Mouse (Mus musculus) intestine, embryonic 14.5 days (tissue): ENCODE data around the gene Arhgap17. TPM values are rescaled to one million over a fixed set of nuclear protein-coding genes. Genes with fewer than 3 reads are reported as not detected.
A peak's percentile ranks its signal among the peaks of the same experiment; 100 is the strongest.

Source experiments
- ATAC-seq: fragments of 200-750 bp; cut with Nextera tagmentation; replicated peaks from 2 replicates; pipeline ENCODE4 v1.8.0; 2017; ENCODE audit warnings: low read depth, moderate number of reproducible peaks, moderate TSS enrichment, moderate library complexity; ENCODE audit not compliant: low FRiP score, low TSS enrichment
- DNase-seq: peaks from one replicate; pipeline ENCODE4 v3.0.0-alpha.2; 2018; ENCODE audit warnings: low spot score
- H3K27ac ChIP-seq: fragments of 300-500 bp; sonication (generic); 2 replicates; pipeline ENCODE4 v1.5.1; 2014; ENCODE audit warnings: low read depth, mild to moderate bottlenecking, control low read depth
- H3K27me3 ChIP-seq: fragments of 300-500 bp; sonication (generic); replicated peaks from 2 replicates; pipeline ENCODE4 v1.6.1; 2014; ENCODE audit warnings: low read length, control low read depth; ENCODE audit not compliant: control insufficient read depth, insufficient read depth
- H3K36me3 ChIP-seq: fragments of 300-500 bp; sonication (generic); 2 replicates; pipeline ENCODE4 v1.6.1; 2014; ENCODE audit warnings: low read length, control low read depth; ENCODE audit not compliant: control insufficient read depth, insufficient read depth
- H3K4me1 ChIP-seq: fragments of 300-500 bp; sonication (generic); replicated peaks from 2 replicates; pipeline ENCODE4 v1.6.1; 2014; ENCODE audit warnings: low read length, control low read depth, mixed read lengths; ENCODE audit not compliant: control insufficient read depth, insufficient read depth
- H3K4me2 ChIP-seq: fragments of 300-500 bp; sonication (generic); 2 replicates; pipeline ENCODE4 v1.6.1; 2014; ENCODE audit warnings: low read length
- H3K4me3 ChIP-seq: fragments of 300-500 bp; sonication (generic); 2 replicates; pipeline ENCODE4 v1.5.1; 2014; ENCODE audit warnings: low read depth, low read length, control low read depth, mixed read lengths
- H3K9ac ChIP-seq: fragments of 300-500 bp; sonication (generic); 2 replicates; pipeline ENCODE4 v1.6.1; 2014; ENCODE audit warnings: mild to moderate bottlenecking, low read length
- H3K9me3 ChIP-seq: fragments of 300-500 bp; sonication (generic); 2 replicates; pipeline ENCODE4 v1.6.1; 2016; ENCODE audit warnings: low read length, control low read depth; ENCODE audit not compliant: control insufficient read depth
- WGBS: fragments of 180-500 bp; shearing (Covaris S2); extraction: QIAGEN DNeasy Blood & Tissue Kit; methylation state at CpG from one replicate; pipeline ENCODE4 v1.1.7; 2014; 5-methylcytosine and 5-hydroxymethylcytosine counted together
- polyA plus RNA-seq: library from polyadenylated mRNA; unstranded; fragments of >200 nt; fragmentation: Nextera tagmentation; extraction: Ambion mirVana; gene quantifications from 2 replicates; pipeline ENCODE4 v1.2.1, GENCODE M21; 2014

The Arhgap17 gene
- polyA plus RNA-seq, 1 experiment from 2014 or later = 28.9 TPM

- Histone ChIP-seq H3K27ac (no peak overlapping the region), H3K9me3 (no peaks in the 10 kb centered on the region), H3K27me3 (no peaks in the 10 kb centered on the region), H3K36me3 (peaks cover 79% of the 10 kb centered on the region), H3K4me3 (no peak overlapping the region), H3K9ac (no peak overlapping the region), H3K4me2 (no peak overlapping the region), H3K4me1 (no peaks in the 10 kb centered on the region)
- DNase-seq (no peak), ATAC-seq (no peak)
- 91% methylated on average over 2 of the region's 2 CpGs for WGBS
Measured at GRCm38 (mm10) chr7:123323388-123323787, 46.3 kb downstream of the Arhgap17 start.

- ATAC-seq = 0 out of 2 replicates have a peak, but pooled peaks have one; percentile 50
- Histone ChIP-seq H3K9me3 (no peaks in the 10 kb centered on the region), H3K27me3 (no peaks in the 10 kb centered on the region), H3K4me3 (no peak overlapping the region), H3K9ac (no peak overlapping the region), H3K4me2 (no peak overlapping the region), H3K4me1 (no peaks in the 10 kb centered on the region), H3K27ac (no peak overlapping the region), H3K36me3 (peaks cover 85% of the 10 kb centered on the region)
- DNase-seq = no peak
- 81% methylated on average over 13 of the region's 13 CpGs for WGBS
Measured at GRCm38 (mm10) chr7:123322452-123323121, 47.1 kb downstream of the Arhgap17 start.

GRCm38 (mm10) chr7:123312738-123313137, 57.0 kb downstream of the Arhgap17 start:
- Histone ChIP-seq H3K4me3 (no peak overlapping the region), H3K27ac (no peak overlapping the region), H3K4me2 (no peak overlapping the region), H3K27me3 (no peaks in the 10 kb centered on the region), H3K9ac (no peak overlapping the region), H3K4me1 (no peaks in the 10 kb centered on the region), H3K36me3 (peaks cover 86% of the 10 kb centered on the region), H3K9me3 (no peaks in the 10 kb centered on the region)
- DNase-seq (no peak), ATAC-seq (no peak)
- 80% methylated on average over 3 of the region's 3 CpGs for WGBS

- H3K9me3 ChIP-seq = no peaks in the 10 kb centered on the region
- no peak overlapping the region for H3K4me2 ChIP-seq
- no peak overlapping the region for H3K27ac ChIP-seq
- no peak overlapping the region for H3K4me3 ChIP-seq
- no peak overlapping the region for H3K9ac ChIP-seq
- no peaks in the 10 kb centered on the region for H3K27me3 ChIP-seq
- ATAC-seq (no peak), DNase-seq (no peak)
- no peaks in the 10 kb centered on the region for H3K4me1 ChIP-seq
- peaks cover 87% of the 10 kb centered on the region for H3K36me3 ChIP-seq
- 70% methylated on average over 5 of the region's 5 CpGs for WGBS
Measured at GRCm38 (mm10) chr7:123311836-123312235, 57.9 kb downstream of the Arhgap17 start.

- ATAC-seq (no peak), DNase-seq (no peak)
- Histone ChIP-seq H3K9me3 (no peaks in the 10 kb centered on the region), H3K27me3 (no peaks in the 10 kb centered on the region), H3K9ac (no peak overlapping the region), H3K27ac (no peak overlapping the region), H3K4me2 (no peak overlapping the region), H3K36me3 (peaks cover 91% of the 10 kb centered on the region), H3K4me3 (no peak overlapping the region), H3K4me1 (no peaks in the 10 kb centered on the region)
- WGBS = 95% methylated on average over 4 of the region's 4 CpGs
Measured at GRCm38 (mm10) chr7:123307887-123308558, 61.7 kb downstream of the Arhgap17 start.

GRCm38 (mm10) chr7:123307236-123307635, 62.5 kb downstream of the Arhgap17 start:
- Histone ChIP-seq H3K9ac (no peak overlapping the region), H3K9me3 (no peaks in the 10 kb centered on the region), H3K4me3 (no peak overlapping the region), H3K27me3 (no peaks in the 10 kb centered on the region), H3K4me1 (no peaks in the 10 kb centered on the region), H3K36me3 (peaks cover 89% of the 10 kb centered on the region), H3K27ac (no peak overlapping the region), H3K4me2 (no peak overlapping the region)
- ATAC-seq = no peak
- WGBS = 96% methylated on average over 8 of the region's 8 CpGs
- no peak for DNase-seq

GRCm38 (mm10) chr7:123305397-123305796, 64.3 kb downstream of the Arhgap17 start:
- no peak overlapping the region for H3K27ac ChIP-seq
- no peaks in the 10 kb centered on the region for H3K4me1 ChIP-seq
- peaks cover 77% of the 10 kb centered on the region for H3K36me3 ChIP-seq
- no peaks in the 10 kb centered on the region for H3K27me3 ChIP-seq
- ATAC-seq = no peak
- WGBS = 80% methylated on average over 2 of the region's 2 CpGs
- no peak overlapping the region for H3K4me2 ChIP-seq
- no peak overlapping the region for H3K9ac ChIP-seq
- DNase-seq = no peak
- no peaks in the 10 kb centered on the region for H3K9me3 ChIP-seq
- no peak overlapping the region for H3K4me3 ChIP-seq

GRCm38 (mm10) chr7:123300258-123300657, 69.5 kb downstream of the Arhgap17 start:
- 92% methylated on average over 3 of the region's 3 CpGs for WGBS
- no peak overlapping the region for H3K9ac ChIP-seq
- no peak overlapping the region for H3K4me2 ChIP-seq
- no peak overlapping the region for H3K27ac ChIP-seq
- no peak for ATAC-seq
- no peak overlapping the region for H3K4me3 ChIP-seq
- H3K4me1 ChIP-seq = no peaks in the 10 kb centered on the region
- H3K27me3 ChIP-seq = no peaks in the 10 kb centered on the region
- H3K9me3 ChIP-seq = no peaks in the 10 kb centered on the region
- H3K36me3 ChIP-seq = peaks cover 70% of the 10 kb centered on the region
- no peak for DNase-seq

GRCm38 (mm10) chr7:123298225-123298624, 71.5 kb downstream of the Arhgap17 start:
- DNase-seq = no peak
- no peaks in the 10 kb centered on the region for H3K9me3 ChIP-seq
- H3K4me3 ChIP-seq = no peak overlapping the region
- H3K4me1 ChIP-seq = no peaks in the 10 kb centered on the region
- no peak overlapping the region for H3K4me2 ChIP-seq
- no peaks in the 10 kb centered on the region for H3K27me3 ChIP-seq
- no peak overlapping the region for H3K9ac ChIP-seq
- no peak overlapping the region for H3K27ac ChIP-seq
- ATAC-seq = no peak
- H3K36me3 ChIP-seq = peaks cover 70% of the 10 kb centered on the region
- WGBS = 66% methylated on average over 3 of the region's 3 CpGs
